Mouse (Mus musculus) C2C12 (cell line): ENCODE measurements around the gene Arid5b. TPM values are rescaled to one million over a fixed set of nuclear protein-coding genes. Genes with fewer than 3 reads are reported as not detected.

ENCODE experiments used
- H3K27me3 ChIP-seq: one replicate; pipeline ENCODE4 v1.6.1; 2011; ENCODE audit not compliant: control insufficient read depth, insufficient read depth, insufficient read length
- H3K36me3 ChIP-seq: one replicate; pipeline ENCODE4 v1.6.1; 2011; ENCODE audit not compliant: control insufficient read depth, insufficient read depth
- H3K4me3 ChIP-seq: one replicate; pipeline ENCODE4 v1.5.1; 2011; ENCODE audit warnings: mild to moderate bottlenecking, control low read depth; ENCODE audit not compliant: poor library complexity, insufficient read depth, severe bottlenecking
- H3K79me2 ChIP-seq: one replicate; pipeline ENCODE4 v1.6.1; 2011; ENCODE audit not compliant: control insufficient read depth, insufficient read depth
- H3K79me3 ChIP-seq: one replicate; pipeline ENCODE4 v1.6.1; 2011; ENCODE audit warnings: low read depth, control low read depth
- H3ac ChIP-seq: one replicate; pipeline ENCODE3; 2011; ENCODE audit warnings: low read depth; ENCODE audit not compliant: control insufficient read depth, insufficient read length
- CEBPB ChIP-seq: IDR thresholded peaks from one replicate; pipeline ENCODE4 v1.6.1; 2011; ENCODE audit warnings: low read depth, mild to moderate bottlenecking, control low read depth, moderate library complexity
- CTCF ChIP-seq: IDR thresholded peaks from one replicate; pipeline ENCODE4 v1.5.1; 2011; ENCODE audit not compliant: control insufficient read depth, insufficient read depth, insufficient read length
- FOSL1 ChIP-seq: IDR thresholded peaks from one replicate; pipeline ENCODE4 v1.8.0; 2011; ENCODE audit warnings: mild to moderate bottlenecking, low read length; ENCODE audit not compliant: poor library complexity, insufficient read depth, severe bottlenecking
- MAX ChIP-seq: IDR thresholded peaks from one replicate; pipeline ENCODE4 v1.6.1; 2011; ENCODE audit warnings: mild to moderate bottlenecking, control low read depth
- MYOD1 ChIP-seq: IDR thresholded peaks from one replicate; pipeline ENCODE4 v1.6.1; 2011; ENCODE audit warnings: low read depth; ENCODE audit not compliant: control insufficient read depth, insufficient read length
- MYOG ChIP-seq: IDR thresholded peaks from one replicate; pipeline ENCODE4 v1.6.1; 2011; ENCODE audit not compliant: control insufficient read depth, insufficient read length; ENCODE audit errors: extremely low read depth
- USF1 ChIP-seq: IDR thresholded peaks from one replicate; pipeline ENCODE4 v1.6.1; 2011; ENCODE audit warnings: low read depth, mild to moderate bottlenecking, control low read depth, moderate library complexity
- polyA plus RNA-seq: library from polyadenylated mRNA; unstranded; fragments of >200 nt; fragmentation: generic; extraction: Trizol; gene quantifications from one replicate; pipeline ENCODE4 v1.2.1, GENCODE M21; 2012; ENCODE audit warnings: missing spikeins

Gene Arid5b
- polyA plus RNA-seq, 1 experiment: 6.0 TPM

DNA sequence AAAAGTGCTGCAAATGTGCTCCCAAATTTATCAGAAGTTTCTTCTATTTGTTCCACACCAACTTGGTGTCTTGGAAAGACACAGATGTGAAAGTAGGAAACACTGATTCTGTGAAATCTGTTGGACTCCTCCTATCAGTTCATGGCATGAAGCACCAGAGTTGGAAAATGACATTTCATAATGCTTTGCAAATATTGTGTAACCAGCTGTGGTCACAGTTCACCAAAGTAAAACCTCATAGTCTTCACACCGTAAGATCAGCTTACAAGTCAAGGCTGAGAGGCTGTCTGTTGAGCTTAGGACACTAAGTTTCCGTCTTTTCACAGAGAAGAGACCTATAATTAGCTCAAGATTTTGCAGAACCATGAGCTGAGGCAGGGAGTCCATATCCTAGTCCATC lies 153.6 kb downstream of the Arid5b start:
- Histone ChIP-seq H3K79me2 (peaks cover 1% of the 10 kb centered on the region), H3K4me3 (no peak overlapping the region), H3K79me3 (peaks cover 1% of the 10 kb centered on the region), H3K27me3 (no peaks in the 10 kb centered on the region), H3K36me3 (peaks cover 75% of the 10 kb centered on the region), H3ac (no peak overlapping the region)
- no peak for TF ChIP-seq USF1
- no peak for TF ChIP-seq FOSL1
- peak; percentile 80 for TF ChIP-seq CEBPB

DNA sequence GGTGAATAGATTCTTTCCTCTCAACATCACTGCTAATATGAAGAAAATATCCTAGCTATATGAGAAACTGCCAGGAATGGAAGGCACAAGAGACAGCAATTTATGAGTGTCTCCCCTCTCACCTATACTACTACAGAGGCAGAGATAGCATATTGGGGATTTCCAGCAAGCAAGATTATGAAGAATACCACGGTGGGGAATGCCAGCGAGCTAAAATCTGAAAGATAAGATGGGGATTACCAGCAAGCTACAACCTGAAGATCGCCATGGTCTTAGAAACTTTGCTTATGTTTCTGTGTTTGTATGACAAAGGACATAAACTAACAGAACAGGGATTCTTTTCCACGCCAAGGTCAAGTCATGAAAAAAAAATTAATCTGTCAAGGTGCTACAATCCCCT lies 155.1 kb downstream of the Arid5b start:
- H3K4me3 ChIP-seq: no peak overlapping the region
- H3K36me3 ChIP-seq: peaks cover 68% of the 10 kb centered on the region
- H3K79me3 ChIP-seq: no peaks in the 10 kb centered on the region
- TF ChIP-seq MYOG (no peak), MYOD1 (no peak), FOSL1 (no peak), CTCF (no peak), CEBPB (no peak), USF1 (no peak), MAX (no peak)
- no peak overlapping the region for H3ac ChIP-seq
- no peaks in the 10 kb centered on the region for H3K27me3 ChIP-seq
- H3K79me2 ChIP-seq: no peaks in the 10 kb centered on the region

DNA sequence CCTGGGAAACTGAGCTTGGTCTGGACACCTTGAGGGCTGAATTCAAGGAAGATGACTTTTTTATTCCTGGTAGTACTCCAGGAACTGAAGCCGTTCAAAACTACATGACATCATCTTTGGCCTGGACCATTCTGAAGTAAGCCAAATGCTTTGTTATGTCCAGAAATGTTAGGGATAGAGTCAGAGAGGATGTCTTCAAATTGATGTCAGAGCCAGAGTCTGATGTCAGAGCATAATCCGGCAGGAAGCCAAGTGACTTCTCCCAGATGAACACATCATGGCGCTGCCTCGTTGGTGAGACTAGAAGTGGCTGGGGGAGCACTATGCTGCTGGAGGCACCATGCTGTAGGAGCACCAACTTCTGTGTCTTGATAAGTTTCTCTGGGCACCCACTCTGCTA lies 156.6 kb downstream of the Arid5b start:
- peaks cover 68% of the 10 kb centered on the region for H3K36me3 ChIP-seq

DNA sequence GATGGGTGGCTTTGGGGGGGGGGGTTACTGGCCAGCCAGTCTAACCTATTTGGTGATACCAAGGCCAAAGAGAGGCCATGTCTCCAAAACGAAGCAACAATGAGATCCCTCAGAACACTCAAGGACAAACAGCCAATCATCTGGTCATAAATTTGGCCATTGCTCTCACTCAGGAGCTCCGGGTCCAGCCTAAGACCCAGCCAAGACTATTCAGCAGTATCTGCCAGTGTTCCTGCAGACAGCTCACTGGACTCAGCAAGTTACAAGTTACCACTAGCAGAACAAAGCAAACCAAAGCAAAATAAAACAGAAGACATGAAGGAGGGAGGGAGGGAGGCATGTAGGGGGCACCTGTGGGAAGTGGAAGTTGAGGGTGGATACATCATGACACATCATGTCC lies 157.3 kb downstream of the Arid5b start:
- Histone ChIP-seq H3K4me3 (no peak overlapping the region), H3K79me3 (no peaks in the 10 kb centered on the region), H3K36me3 (peaks cover 61% of the 10 kb centered on the region), H3K27me3 (no peaks in the 10 kb centered on the region), H3ac (no peak overlapping the region), H3K79me2 (no peaks in the 10 kb centered on the region)
- TF ChIP-seq CTCF: no peak

More for the DNA sequence above, 156.6 kb downstream of the Arid5b start:
- Histone ChIP-seq H3K27me3 (no peaks in the 10 kb centered on the region), H3K79me3 (no peaks in the 10 kb centered on the region), H3K4me3 (no peak overlapping the region), H3K79me2 (no peaks in the 10 kb centered on the region), H3ac (no peak overlapping the region)
- TF ChIP-seq MYOG (no peak), MAX (no peak)

DNA sequence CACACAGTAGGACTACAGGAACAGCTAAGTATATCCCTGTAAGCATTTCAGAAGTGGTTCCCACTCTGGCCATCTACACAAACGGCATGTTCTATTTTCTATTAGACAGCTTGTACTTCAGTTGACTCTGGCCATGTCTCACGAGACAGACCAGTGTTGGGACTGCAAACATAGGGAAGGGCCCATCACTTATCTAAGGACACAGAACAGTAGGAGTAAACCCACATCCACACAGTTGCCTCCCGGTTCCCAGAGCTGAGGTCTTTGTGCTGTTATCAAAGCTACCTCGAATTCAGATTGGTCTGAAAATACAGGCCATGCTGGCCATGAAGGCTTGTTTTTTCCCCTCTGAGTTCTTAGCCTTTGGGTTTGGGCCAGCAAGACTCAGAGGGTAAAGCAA lies 158.5 kb downstream of the Arid5b start:
- H3K36me3 ChIP-seq: peaks cover 63% of the 10 kb centered on the region
- H3K4me3 ChIP-seq: no peak overlapping the region
- no peaks in the 10 kb centered on the region for H3K27me3 ChIP-seq
- no peak for TF ChIP-seq MYOG
- TF ChIP-seq CTCF: no peak
- TF ChIP-seq MAX: no peak
- no peak for TF ChIP-seq CEBPB
- no peak for TF ChIP-seq MYOD1
- TF ChIP-seq USF1: no peak
- TF ChIP-seq FOSL1: no peak
- no peaks in the 10 kb centered on the region for H3K79me2 ChIP-seq
- no peak overlapping the region for H3ac ChIP-seq
- H3K79me3 ChIP-seq: no peaks in the 10 kb centered on the region

DNA sequence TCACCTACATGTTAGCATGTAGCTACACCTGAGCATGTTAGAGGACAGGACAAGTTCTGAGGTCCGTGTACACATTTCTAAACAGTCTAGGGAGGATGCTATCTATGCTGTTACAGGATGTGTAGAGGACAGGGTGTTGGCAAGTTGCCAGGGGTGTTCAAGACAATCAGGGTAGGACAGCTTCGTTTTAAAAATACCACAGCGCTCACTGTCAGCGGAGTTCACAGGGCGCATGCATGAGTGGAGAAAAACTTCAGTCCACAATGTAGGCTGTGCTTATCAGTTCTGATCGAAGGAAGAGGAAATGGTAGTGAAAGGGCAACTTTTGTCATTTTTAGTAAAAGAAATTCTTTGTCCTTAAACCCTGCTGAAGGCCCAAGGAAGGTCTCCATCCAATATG lies 159.3 kb downstream of the Arid5b start:
- Histone ChIP-seq H3K4me3 (no peak overlapping the region), H3ac (no peak overlapping the region), H3K36me3 (peaks cover 58% of the 10 kb centered on the region), H3K79me3 (no peaks in the 10 kb centered on the region), H3K27me3 (no peaks in the 10 kb centered on the region), H3K79me2 (no peaks in the 10 kb centered on the region)
- no peak for TF ChIP-seq USF1
- no peak for TF ChIP-seq FOSL1
- no peak for TF ChIP-seq MYOG
- TF ChIP-seq MAX: no peak
- TF ChIP-seq CTCF: no peak
- no peak for TF ChIP-seq CEBPB
- no peak for TF ChIP-seq MYOD1

DNA sequence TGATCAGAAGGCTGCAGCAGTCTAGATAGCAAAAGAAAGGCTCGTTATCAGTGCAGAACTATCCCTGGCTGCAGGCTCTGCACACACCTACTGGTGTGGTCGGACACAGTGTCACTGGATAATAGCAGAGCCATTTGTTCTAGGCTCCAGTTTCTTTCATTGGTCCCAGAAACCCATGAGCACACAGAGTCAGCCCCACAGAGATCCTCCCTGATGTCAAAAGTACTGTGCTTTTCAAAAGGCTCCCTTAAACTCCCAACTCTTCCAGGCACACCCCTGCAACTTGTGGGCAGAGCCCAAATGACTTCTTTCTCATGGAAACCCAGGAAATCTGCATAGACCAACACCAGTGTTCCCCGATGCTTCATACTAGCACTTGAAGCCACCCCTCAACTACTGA lies 163.6 kb downstream of the Arid5b start:
- no peaks in the 10 kb centered on the region for H3K79me2 ChIP-seq
- H3K27me3 ChIP-seq: no peaks in the 10 kb centered on the region
- H3K79me3 ChIP-seq: no peaks in the 10 kb centered on the region
- H3K36me3 ChIP-seq: peaks cover 34% of the 10 kb centered on the region
- H3K4me3 ChIP-seq: no peak overlapping the region
- H3ac ChIP-seq: no peak overlapping the region
- TF ChIP-seq CTCF (no peak), CEBPB (no peak), USF1 (no peak), MYOD1 (no peak), MAX (no peak), FOSL1 (no peak), MYOG (no peak)
